Mouse (Mus musculus): ENCODE measurements around the gene Gpr132. TPM values are rescaled to one million over a fixed set of nuclear protein-coding genes. Genes with fewer than 3 reads are reported as not detected.

Gpr132 gene
- total RNA-seq, 1 experiment from 2014 or later, result 40.9 TPM

- no peak for ATAC-seq (ENCODE audit: extremely low read depth, insufficient number of reproducible peaks, low FRiP score, poor library complexity, severe bottlenecking)
These were observed 12.6 kb upstream of the Gpr132 start for GRCm38 (mm10) chr12:112880661-112881060.

- ATAC-seq (ENCODE audit: extremely low read depth, insufficient number of reproducible peaks, low FRiP score, poor library complexity, severe bottlenecking), result no peak
These were observed 11.7 kb upstream of the Gpr132 start for GRCm38 (mm10) chr12:112879731-112880130.

GRCm38 (mm10) chr12:112877607-112878020 is 9.6 kb upstream of the Gpr132 start:
- no peak for ATAC-seq (ENCODE audit: extremely low read depth, insufficient number of reproducible peaks, low FRiP score, poor library complexity, severe bottlenecking)

- ATAC-seq (ENCODE audit: extremely low read depth, insufficient number of reproducible peaks, low FRiP score, poor library complexity, severe bottlenecking), result no peak
These were observed 9.1 kb upstream of the Gpr132 start for GRCm38 (mm10) chr12:112877073-112877576.

- ATAC-seq (ENCODE audit: extremely low read depth, insufficient number of reproducible peaks, low FRiP score, poor library complexity, severe bottlenecking), result no peak
These were observed 8.5 kb upstream of the Gpr132 start for GRCm38 (mm10) chr12:112876332-112877072.

GRCm38 (mm10) chr12:112875225-112876013 is 7.4 kb upstream of the Gpr132 start:
- ATAC-seq (ENCODE audit: extremely low read depth, insufficient number of reproducible peaks, low FRiP score, poor library complexity, severe bottlenecking), result peak; percentile 44; the same call in 1 of the 2 replicates

GRCm38 (mm10) chr12:112874199-112874598 is 6.2 kb upstream of the Gpr132 start:
- ATAC-seq (ENCODE audit: extremely low read depth, insufficient number of reproducible peaks, low FRiP score, poor library complexity, severe bottlenecking), result no peak

- ATAC-seq (ENCODE audit: extremely low read depth, insufficient number of reproducible peaks, low FRiP score, poor library complexity, severe bottlenecking), result peak; percentile 73
These were observed 5.6 kb upstream of the Gpr132 start for GRCm38 (mm10) chr12:112873452-112874190.

GRCm38 (mm10) chr12:112872991-112873390 is 5.0 kb upstream of the Gpr132 start:
- ATAC-seq (ENCODE audit: extremely low read depth, insufficient number of reproducible peaks, low FRiP score, poor library complexity, severe bottlenecking), result no peak

GRCm38 (mm10) chr12:112871272-112871671 is 3.2 kb upstream of the Gpr132 start:
- ATAC-seq (ENCODE audit: extremely low read depth, insufficient number of reproducible peaks, low FRiP score, poor library complexity, severe bottlenecking), result no peak

GRCm38 (mm10) chr12:112870775-112871174 is 2.7 kb upstream of the Gpr132 start:
- ATAC-seq (ENCODE audit: extremely low read depth, insufficient number of reproducible peaks, low FRiP score, poor library complexity, severe bottlenecking), result 0 out of 2 replicates have a peak, but pooled peaks have one; percentile 13

GRCm38 (mm10) chr12:112869783-112870204 is 1.8 kb upstream of the Gpr132 start:
- ATAC-seq (ENCODE audit: extremely low read depth, insufficient number of reproducible peaks, low FRiP score, poor library complexity, severe bottlenecking), result no peak

GRCm38 (mm10) chr12:112867106-112867674 is 838 bp downstream of the Gpr132 start:
- ATAC-seq (ENCODE audit: extremely low read depth, insufficient number of reproducible peaks, low FRiP score, poor library complexity, severe bottlenecking), result peak; percentile 59

- ATAC-seq (ENCODE audit: extremely low read depth, insufficient number of reproducible peaks, low FRiP score, poor library complexity, severe bottlenecking), result no peak
These were observed 1.5 kb downstream of the Gpr132 start for GRCm38 (mm10) chr12:112866467-112867080.

- ATAC-seq (ENCODE audit: extremely low read depth, insufficient number of reproducible peaks, low FRiP score, poor library complexity, severe bottlenecking), result peak; percentile 31; the same call in 1 of the 2 replicates
These were observed 3.2 kb downstream of the Gpr132 start for GRCm38 (mm10) chr12:112864804-112865203.

- ATAC-seq (ENCODE audit: extremely low read depth, insufficient number of reproducible peaks, low FRiP score, poor library complexity, severe bottlenecking), result peak; percentile 17; the same call in 1 of the 2 replicates
These were observed 6.1 kb downstream of the Gpr132 start for GRCm38 (mm10) chr12:112861911-112862321.

- ATAC-seq (ENCODE audit: extremely low read depth, insufficient number of reproducible peaks, low FRiP score, poor library complexity, severe bottlenecking), result peak; percentile 78
These were observed 7.3 kb downstream of the Gpr132 start for GRCm38 (mm10) chr12:112860765-112861164.

- peak; percentile 19; the same call in 1 of the 2 replicates for ATAC-seq (ENCODE audit: extremely low read depth, insufficient number of reproducible peaks, low FRiP score, poor library complexity, severe bottlenecking)
These were observed 8.1 kb downstream of the Gpr132 start for GRCm38 (mm10) chr12:112859930-112860329.
